Mouse (Mus musculus): ENCODE data around the gene Pcsk6. TPM values are rescaled to one million over a fixed set of nuclear protein-coding genes. Genes with fewer than 3 reads are reported as not detected.

Pcsk6 gene
- total RNA-seq (2023): not detected

DNA sequence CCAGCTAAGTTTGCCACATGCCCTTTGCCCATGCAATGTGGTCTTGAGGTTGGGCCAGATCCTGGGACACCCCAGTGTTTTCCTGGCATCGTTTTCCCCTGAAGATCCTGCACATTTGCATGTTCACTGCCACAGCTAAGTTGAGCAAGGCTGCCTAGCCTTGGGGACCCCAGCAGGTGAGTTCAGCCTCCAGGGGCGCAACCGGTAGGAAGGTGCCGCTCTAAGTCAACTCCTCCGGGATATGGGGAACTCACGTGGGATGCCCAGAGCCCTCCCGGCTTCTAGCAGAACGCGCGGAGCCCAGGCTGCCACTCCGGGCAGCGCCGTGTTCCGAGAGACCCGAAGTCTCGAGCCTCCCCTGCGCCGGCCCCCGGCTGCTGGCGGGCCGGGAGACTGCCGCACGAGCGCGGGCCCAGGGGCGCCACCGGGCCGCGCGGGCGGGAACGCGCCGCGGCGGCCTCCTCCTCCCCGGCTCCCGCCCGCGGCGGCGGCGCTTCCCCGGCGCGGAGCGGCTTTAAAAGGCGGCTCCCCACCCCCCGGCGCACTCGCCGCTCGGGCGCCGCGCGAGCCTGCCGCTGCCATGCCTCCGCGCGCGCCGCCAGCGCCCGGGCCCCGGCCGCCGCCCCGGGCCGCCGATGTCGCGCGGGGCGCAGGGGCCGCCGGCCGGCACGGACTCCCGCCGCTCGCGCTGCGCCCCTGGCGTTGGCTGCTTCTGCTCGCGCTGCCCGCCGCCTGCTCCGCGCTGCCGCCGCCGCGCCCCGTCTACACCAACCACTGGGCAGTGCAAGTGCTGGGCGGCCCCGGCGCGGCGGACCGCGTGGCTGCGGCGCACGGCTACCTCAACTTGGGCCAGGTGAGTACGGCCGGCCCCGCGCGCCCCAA is at the start of gene Pcsk6:
Pcsk6 (plus strand) TSS at position 144 of the 882 bp plus-strand sequence.

DNA sequence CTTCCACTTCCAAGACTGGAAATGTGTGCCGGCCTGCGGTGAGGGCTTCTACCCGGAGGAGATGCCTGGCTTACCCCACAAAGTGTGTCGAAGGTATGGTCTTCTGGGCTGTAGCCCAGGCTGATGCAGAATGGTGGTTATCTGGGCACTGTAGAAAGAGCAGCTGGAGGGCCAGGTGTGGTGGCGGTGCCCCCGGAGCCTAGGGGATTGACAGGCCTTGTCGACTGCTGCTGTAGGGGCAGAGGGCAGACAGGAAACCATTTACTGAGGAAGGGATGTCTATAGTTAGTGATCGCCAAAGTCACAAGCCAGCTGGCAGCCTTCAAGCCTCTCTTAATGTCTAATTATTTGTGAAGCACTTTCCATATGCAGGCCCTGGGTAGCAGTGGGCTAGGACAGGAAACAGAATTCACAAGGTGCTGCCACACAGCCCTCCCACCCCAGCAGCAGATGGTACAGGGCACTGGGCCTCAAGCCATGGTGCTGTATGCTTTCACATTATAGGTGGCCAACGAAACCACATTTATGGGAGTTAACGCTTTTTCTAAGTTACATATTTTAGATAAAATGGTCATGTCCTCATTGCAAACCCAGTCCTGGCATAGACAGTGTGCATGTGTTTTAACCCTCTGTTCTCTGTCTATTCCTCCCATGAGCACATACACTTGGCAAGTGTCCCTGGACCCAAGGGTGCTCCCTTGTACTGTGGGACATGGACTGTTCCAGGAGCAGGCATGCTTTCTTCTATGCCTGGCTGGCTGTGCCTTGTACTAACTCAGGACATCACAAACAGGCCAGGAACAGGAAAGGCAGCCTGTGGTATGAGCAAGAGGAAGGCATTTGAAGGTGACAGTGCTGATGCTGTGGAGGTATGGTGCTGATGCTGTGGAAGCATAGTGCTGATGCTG is 182.3 kb downstream of the Pcsk6 start, which contains the start of gene Gm45213:
Gm45213 (plus strand) TSS at position 51 of the 908 bp plus-strand sequence.

DNA sequence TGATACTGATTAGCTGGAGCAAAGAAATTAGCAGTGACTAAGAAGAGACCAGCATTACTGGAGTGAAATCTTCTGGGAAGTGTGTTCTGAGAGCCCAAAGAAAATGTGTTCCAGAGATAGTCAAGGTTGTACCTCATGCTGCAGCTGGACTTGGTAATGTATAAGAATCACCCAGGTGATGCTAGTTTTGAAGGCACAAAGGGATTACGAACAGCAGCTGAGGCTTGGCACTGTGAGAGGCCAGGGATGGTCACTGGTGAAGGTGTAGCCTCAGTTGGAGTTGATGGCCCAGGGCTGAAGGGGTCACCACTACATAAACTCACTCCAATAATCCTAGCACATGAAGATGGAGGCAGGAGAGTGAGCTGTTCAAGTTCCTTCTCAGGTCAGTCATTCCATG is 197.2 kb downstream of the Pcsk6 start, which contains the start of gene Snrpa1:
Snrpa1 (plus strand) TSS at position 301 of the 400 bp plus-strand sequence.

DNA sequence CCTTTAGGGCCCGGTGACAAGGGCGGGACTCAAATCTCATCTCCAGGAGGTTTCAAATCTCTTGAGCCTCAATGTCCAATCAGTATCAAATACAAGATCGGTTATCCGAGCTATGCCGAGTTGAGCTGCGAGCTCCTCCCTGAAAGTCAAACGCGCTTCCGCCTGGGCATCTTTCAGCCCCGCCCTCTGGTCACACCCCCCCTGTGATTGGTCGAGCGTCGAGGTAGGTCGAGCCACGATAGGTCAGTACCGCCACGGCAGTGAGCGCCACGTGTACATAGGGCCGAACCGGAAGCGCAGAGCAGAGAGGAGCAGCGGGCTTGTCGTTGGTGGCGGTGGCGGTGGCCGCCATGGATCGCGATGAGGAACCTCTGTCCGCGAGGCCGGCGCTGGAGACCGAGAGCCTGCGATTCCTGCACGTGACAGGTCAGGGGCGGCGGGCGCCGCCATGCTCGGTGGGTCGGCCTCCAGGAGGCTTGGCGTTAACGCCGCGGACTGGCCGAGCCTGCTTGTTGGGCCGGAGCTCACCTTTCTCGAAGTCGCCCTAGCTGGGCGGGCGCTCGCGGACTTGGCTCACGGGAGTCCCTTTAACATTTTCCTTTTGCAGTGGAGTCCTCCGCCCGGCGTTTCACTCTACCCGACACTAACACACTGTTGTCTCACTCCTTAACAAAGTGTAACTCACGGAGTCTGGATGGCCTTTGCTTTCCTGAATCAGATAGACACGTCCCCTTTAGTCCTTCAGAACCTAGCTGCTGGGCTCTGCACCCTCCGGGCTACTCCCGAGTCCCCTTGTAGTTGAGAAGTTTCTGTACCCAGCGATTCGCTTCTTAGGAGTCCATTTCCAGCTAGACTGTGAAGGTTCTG is 218.1 kb downstream of the Pcsk6 start, which contains the start of gene Selenos:
Selenos (plus strand) TSS at position 286 of the 867 bp plus-strand sequence.

Other genes starting within 250 kb of the Pcsk6 start
- 10 to 100 TPM; 11.5 to 13.6 TPM for gene Tarsl2, start 216.8 kb upstream of the Pcsk6 start, total RNA-seq (2023)
- gene Tm2d3, start 170.6 kb upstream of the Pcsk6 start, total RNA-seq (2023): 10 to 100 TPM; 30.4 to 42.0 TPM
- gene Gm45213, start 181.9 kb downstream of the Pcsk6 start, total RNA-seq (2023): not detected
- gene Snrpa1, start 197.3 kb downstream of the Pcsk6 start, total RNA-seq (2023): 10 to 100 TPM; 67.0 to 69.8 TPM
- gene Selenos, start 217.9 kb downstream of the Pcsk6 start, total RNA-seq (2023): 10 to 100 TPM; 58.7 to 61.8 TPM
- 10 to 100 TPM; 78.6 to 82.5 TPM for gene Chsy1, start 247.8 kb downstream of the Pcsk6 start, total RNA-seq (2023)